Mouse (Mus musculus): ENCODE data around the gene H2al1e. TPM values are rescaled to one million over a fixed set of nuclear protein-coding genes. Genes with fewer than 3 reads are reported as not detected.
"Not testable (repeated sequence)": the region's sequence is repeated elsewhere in the genome, so short reads cannot be mapped to it uniquely, and the experiment has no call there.

H2al1e gene
- total RNA-seq, 2 experiments from 2014 or later = not detected

- intact Hi-C loops (cut with DNase I); H3K27ac ChIP-seq; DNase-seq (ENCODE audit: extremely low spot score in 1 of 2, low spot score in 2 of 2); H3K4me3 ChIP-seq: not testable (repeated sequence)
These were observed 15.8 kb downstream of the H2al1e start, which contains the start of gene H2al1j for GRCm38 (mm10) chrX:11327522-11327921. Gene H2al1j, plus strand, starts transcription at chrX:11327822.

- intact Hi-C loops (cut with DNase I) = no loop called here
- no peak overlapping the region for H3K27ac ChIP-seq
- H3K4me3 ChIP-seq = no peak overlapping the region
- DNase-seq (ENCODE audit: extremely low spot score in 1 of 2, low spot score in 2 of 2) = no peak
- no peak for TF ChIP-seq CTCF (IDR thresholded peaks at IDR 0.05)
These were observed 34.0 kb downstream of the H2al1e start for GRCm38 (mm10) chrX:11345762-11346161.

GRCm38 (mm10) chrX:11346756-11347155, 35.0 kb downstream of the H2al1e start:
- no peak overlapping the region for H3K27ac ChIP-seq
- H3K4me3 ChIP-seq = no peak overlapping the region
- no peak for TF ChIP-seq CTCF (IDR thresholded peaks at IDR 0.05)
- DNase-seq (ENCODE audit: extremely low spot score in 1 of 2, low spot score in 2 of 2) = no peak
- intact Hi-C loops (cut with DNase I) = no loop called here

- H3K27ac ChIP-seq = no peak overlapping the region
- TF ChIP-seq CTCF (IDR thresholded peaks at IDR 0.05) = no peak
- intact Hi-C loops (cut with DNase I) = no loop called here
- DNase-seq (ENCODE audit: extremely low spot score in 1 of 2, low spot score in 2 of 2) = no peak
- no peak overlapping the region for H3K4me3 ChIP-seq
These were observed 49.1 kb downstream of the H2al1e start for GRCm38 (mm10) chrX:11360823-11361222.

DNA sequence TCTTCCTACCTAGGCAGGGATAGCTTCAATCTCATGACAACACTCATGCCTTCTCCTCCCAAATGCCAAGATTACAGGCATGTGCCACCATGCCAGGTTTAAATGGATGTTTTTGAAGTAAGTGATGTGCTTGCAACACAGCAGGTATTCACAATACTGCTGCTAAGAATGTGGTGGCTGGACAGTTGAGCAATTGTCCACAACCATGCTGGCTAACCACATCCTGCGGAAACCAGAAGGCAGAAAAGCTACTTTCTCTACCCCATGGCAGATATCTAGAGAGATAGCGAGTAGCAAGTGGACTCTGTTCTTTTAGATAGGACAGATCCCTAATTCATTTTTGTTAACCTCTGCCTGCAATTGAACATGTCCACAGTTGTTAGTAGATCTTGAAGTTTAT, 49.5 kb downstream of the H2al1e start:
- Histone ChIP-seq H3K4me3 (no peak overlapping the region), H3K27ac (no peak overlapping the region)
- intact Hi-C loops (cut with DNase I) = no loop called here
- no peak for DNase-seq (ENCODE audit: extremely low spot score in 1 of 2, low spot score in 2 of 2)
- TF ChIP-seq CTCF (IDR thresholded peaks at IDR 0.05) = no peak

Other genes starting within 250 kb of the H2al1e start
- gene H2al1a, start 12.7 kb upstream of the H2al1e start, total RNA-seq (2021) = not detected
- not detected for gene H2al1b, start 9.5 kb upstream of the H2al1e start, total RNA-seq (2021)
- not detected for gene H2al1c, start 6.3 kb upstream of the H2al1e start, total RNA-seq (2021)
- gene H2al1d, start 3.1 kb upstream of the H2al1e start, total RNA-seq (2021) = not detected
- not detected for gene H2al1f, start 3.2 kb downstream of the H2al1e start, total RNA-seq (2021)
- gene H2al1g, start 6.3 kb downstream of the H2al1e start, total RNA-seq (2021) = not detected
- gene H2al1h, start 9.6 kb downstream of the H2al1e start, total RNA-seq (2021) = not detected
- not detected for gene H2al1i, start 12.7 kb downstream of the H2al1e start, total RNA-seq (2021)
- not detected for gene H2al1j, start 15.9 kb downstream of the H2al1e start, total RNA-seq (2021)

Data from left cerebral cortex, adult 2 months (tissue).